Mouse (Mus musculus): ENCODE data around the gene Gm4450.
"Not testable (repeated sequence)": the region's sequence is repeated elsewhere in the genome, so short reads cannot be mapped to it uniquely, and the experiment has no call there.

Gm4450 gene

GRCm38 (mm10) chr3:98417328-98417727 lies 39.6 kb downstream of the Gm4450 start:
- DNase-seq (ENCODE audit: low spot score), result peak; percentile 73

DNA sequence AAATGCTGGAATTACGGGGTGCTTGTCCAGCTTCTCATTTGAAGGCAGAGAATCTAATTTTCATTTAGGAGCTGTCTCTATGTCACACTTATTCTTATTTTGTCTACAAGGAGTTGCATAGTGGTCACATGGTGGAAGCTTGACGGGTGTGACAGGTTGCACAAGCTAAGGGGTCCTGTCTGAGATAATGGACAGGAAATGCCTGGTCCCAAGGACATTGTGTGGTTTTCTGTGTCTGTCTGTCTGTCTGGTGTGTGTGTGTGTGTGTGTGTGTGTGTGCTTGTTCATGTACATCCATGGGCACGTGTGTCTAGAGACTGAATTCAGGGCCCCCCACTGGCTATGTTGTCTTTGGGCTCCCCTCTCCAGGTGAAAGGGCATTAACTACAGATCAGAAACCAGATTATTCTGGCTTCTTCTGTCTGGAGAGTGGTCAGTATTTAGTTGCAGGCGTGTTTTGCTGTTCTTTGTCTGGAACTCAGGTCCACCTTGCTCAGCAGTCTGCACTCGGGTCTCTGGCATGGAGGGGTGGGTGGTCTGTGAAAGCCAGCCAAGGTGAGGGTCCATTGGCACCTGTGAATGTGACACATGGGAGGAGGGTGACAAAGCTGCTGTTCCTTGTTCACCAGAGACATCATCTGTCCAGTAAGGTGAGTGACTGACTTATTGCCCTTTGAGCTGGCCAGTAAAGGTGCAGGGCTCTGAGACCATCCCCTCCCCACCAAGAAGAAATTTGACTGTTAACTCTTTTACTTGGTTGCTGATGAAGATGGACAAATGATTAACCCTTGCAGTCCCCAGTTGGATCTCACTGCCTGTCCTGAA lies 40.3 kb downstream of the Gm4450 start:
- no peak for DNase-seq (ENCODE audit: low spot score)

DNA sequence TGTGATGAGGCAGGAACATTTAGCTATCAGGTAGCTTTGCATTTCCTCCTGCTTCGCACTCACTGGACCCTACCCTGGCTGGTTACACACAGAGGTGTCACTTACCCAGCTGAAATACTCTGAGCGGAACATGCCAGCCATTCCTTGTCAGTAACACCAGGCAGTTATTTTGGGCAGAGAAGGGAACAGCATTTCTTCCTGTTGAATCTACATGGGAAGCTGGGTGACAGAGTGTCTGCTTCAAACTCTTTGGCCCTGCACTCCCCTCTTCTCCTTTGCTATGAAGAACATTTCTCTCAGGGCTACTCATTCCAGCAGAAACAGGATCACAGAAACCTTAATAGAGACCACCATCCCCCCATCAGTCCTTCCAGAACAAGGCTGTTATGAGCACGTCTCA lies 42.6 kb downstream of the Gm4450 start:
- no peak for DNase-seq (ENCODE audit: low spot score)

- no peak for DNase-seq (ENCODE audit: low spot score)
Measured at GRCm38 (mm10) chr3:98413733-98414132, 43.2 kb downstream of the Gm4450 start.

DNA sequence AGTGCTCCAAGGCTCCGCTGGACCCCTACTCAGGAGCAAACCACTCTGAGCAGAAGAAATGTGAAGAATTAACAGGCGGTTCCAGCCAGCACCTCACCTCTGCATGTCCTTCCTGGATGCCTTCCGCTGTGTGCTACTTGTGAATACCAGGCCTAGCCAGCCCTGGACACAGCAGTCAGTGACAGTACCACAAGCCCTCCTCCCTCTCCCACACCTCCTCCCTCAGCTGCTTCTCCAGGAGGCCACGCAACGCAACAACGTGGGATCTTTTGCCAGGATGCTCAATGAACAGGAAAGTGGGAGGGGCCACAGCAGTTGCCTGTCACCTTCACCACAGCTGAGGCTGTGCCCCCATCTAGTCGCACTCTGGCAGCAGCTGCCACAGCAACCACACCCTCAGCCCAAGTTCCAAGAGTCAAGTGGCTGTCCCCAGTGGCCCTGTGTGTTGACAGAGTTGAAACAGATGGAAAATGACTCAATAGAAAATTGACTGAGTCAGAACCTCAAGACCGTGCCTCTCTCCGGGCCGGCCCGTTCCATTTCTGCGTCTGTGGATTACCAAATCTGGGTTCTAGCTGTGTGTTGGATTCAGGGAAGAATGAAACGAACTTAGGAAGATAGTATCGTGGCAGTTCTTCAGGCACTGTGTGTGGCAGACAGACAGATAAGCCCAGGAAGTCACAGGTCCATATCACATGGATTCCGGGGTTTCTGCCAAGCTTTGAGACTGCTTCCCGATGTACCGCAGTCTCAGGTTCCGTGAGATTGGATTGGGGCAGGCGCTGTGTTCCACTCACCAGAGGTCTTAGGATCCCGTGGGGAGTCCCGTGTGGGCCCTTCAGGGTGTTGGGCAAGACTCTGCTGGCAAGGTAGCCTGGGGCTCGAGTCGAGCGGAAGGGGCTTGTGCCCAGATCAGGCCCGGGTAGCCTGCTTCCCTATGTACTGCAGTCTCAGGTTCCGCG lies 46.0 kb downstream of the Gm4450 start:
- DNase-seq (ENCODE audit: low spot score), result not testable (repeated sequence)

DNA sequence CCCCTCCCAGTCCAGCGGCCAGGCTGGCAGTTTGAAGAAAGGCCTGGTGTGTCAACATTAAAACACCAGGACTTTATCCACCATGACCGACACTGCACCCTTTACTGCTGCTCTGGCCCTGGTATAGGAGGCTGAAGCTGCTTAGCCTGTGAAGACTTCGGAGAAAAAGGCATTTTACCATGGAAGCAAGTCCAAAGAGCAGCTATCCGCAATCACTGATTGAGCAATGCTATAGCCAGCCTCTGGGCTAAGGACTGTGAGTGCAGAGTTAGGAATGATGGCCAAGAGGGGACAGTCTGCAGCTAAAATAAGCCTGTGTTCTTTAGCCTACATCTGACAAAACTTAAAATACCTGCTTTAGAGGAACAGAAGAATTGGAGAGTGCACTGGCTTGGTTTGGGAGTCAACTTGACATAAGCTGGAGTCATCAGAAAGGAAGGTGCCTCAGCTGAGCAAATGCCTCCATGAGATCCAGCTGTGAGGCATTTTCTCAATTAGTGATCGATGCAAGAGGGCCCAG lies 49.6 kb downstream of the Gm4450 start:
- DNase-seq (ENCODE audit: low spot score), result not testable (repeated sequence)

GRCm38 (mm10) chr3:98406569-98407144 lies 50.3 kb downstream of the Gm4450 start:
- not testable (repeated sequence) for DNase-seq (ENCODE audit: low spot score)

- not testable (repeated sequence) for DNase-seq (ENCODE audit: low spot score)
Measured at GRCm38 (mm10) chr3:98405877-98406276, 51.0 kb downstream of the Gm4450 start.

DNA sequence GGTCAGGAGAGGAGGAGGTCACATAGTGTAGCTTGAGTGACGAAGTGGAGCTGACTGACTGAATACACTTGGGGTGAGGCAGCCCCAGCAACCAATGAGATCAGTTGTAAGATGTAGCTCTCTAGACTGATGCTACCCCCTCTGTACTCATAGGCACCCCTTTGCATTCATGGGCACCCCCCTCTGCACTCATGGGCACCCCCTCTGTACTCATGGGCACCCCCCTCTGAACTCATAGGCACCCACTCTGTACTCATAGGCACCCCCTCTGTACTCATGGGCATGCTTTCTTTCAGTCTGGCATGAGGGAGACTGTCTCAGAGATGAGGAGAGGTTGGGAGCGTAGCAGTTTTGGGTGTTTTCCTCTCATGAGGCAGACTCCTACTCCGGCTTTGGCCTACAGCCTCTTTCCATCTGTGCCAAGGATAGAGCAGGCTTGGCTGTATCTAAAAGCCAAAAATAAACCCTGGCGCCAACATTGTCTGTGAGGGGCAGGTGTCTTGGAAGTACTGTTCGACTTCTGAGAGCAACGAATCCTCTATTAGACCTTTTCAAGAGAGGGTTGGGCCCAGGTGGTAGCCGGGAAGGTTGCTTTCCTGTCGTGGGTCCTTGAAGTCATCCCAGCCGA lies 52.5 kb downstream of the Gm4450 start:
- DNase-seq (ENCODE audit: low spot score), result not testable (repeated sequence)
